Mouse (Mus musculus) intestine, embryonic 16.5 days (tissue): ENCODE measurements at regions not wholly inside any gene's neighbourhood (a gene's known extent, or its start where the extent isn't known, plus 50 kb on each side); places are given as distances from the start of the nearest gene placed in this dataset.

Experiments used
- ATAC-seq: fragments of 200-750 bp; cut with Nextera tagmentation; 2 replicates; pipeline ENCODE4 v1.8.0; 2017; ENCODE audit warnings: moderate TSS enrichment, moderate library complexity
- H3K27ac ChIP-seq: fragments of 300-500 bp; sonication (generic); 2 replicates; pipeline ENCODE4 v1.5.1; 2014; ENCODE audit warnings: mild to moderate bottlenecking, low read length
- H3K27me3 ChIP-seq: fragments of 300-500 bp; sonication (generic); replicated peaks from 2 replicates; pipeline ENCODE4 v1.6.1; 2014; ENCODE audit warnings: low read length, control low read depth, mixed read lengths; ENCODE audit not compliant: control insufficient read depth, insufficient read depth
- H3K36me3 ChIP-seq: fragments of 300-500 bp; sonication (generic); 2 replicates; pipeline ENCODE4 v1.6.1; 2014; ENCODE audit warnings: low read length, control low read depth; ENCODE audit not compliant: control insufficient read depth, insufficient read depth
- H3K4me1 ChIP-seq: fragments of 300-500 bp; sonication (generic); 2 replicates; pipeline ENCODE4 v1.6.1; 2014; ENCODE audit warnings: low read length, control low read depth, mixed read lengths; ENCODE audit not compliant: control insufficient read depth, insufficient read depth
- H3K4me2 ChIP-seq: fragments of 300-500 bp; sonication (generic); 2 replicates; pipeline ENCODE4 v1.6.1; 2014; ENCODE audit warnings: low read depth, low read length, control low read depth
- H3K4me3 ChIP-seq: fragments of 300-500 bp; sonication (generic); 2 replicates; pipeline ENCODE4 v1.5.1; 2014; ENCODE audit warnings: mild to moderate bottlenecking, low read length
- H3K9ac ChIP-seq: fragments of 300-500 bp; sonication (generic); 2 replicates; pipeline ENCODE4 v1.6.1; 2014; ENCODE audit warnings: low read depth, low read length
- H3K9me3 ChIP-seq: fragments of 300-500 bp; sonication (generic); 2 replicates; pipeline ENCODE4 v1.6.1; 2016; ENCODE audit warnings: low read length, control low read depth; ENCODE audit not compliant: control insufficient read depth
- WGBS: fragments of 180-500 bp; shearing (Covaris S2); extraction: QIAGEN DNeasy Blood & Tissue Kit; methylation state at CpG from one replicate; pipeline ENCODE4 v1.1.7; 2014; 5-methylcytosine and 5-hydroxymethylcytosine counted together

DNA sequence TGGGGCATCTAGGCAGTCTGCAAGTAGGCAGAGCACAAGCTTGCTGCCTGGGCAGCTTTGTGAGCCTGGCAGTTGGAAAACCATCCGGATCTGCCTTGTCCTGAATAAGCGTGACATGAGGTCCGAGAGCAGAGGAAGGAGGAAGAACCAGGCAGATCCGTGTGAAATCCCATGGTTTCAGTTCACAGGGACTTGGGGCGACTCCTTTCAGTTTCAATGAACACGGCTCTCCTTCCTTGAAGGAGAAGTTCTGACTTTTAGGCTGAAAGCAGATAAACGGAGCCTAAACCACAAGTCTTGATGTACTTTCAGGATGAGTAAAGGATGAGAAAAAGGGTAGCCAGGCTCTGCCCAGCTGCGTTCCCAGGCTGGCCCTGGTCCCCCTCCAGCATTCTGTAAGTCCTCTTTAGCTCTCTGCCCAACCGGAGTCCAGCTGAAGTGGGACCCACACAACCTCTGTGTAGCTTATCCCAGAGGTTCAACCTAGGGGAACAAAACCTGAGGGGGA is 248.2 kb downstream of the Clic5 start:
- H3K4me3 ChIP-seq, result no peak overlapping the region
- ATAC-seq, result no peak
- H3K27me3 ChIP-seq, result no peaks in the 10 kb centered on the region
- WGBS, result 87% methylated on average over 9 of the region's 9 CpGs
- H3K9me3 ChIP-seq, result no peaks in the 10 kb centered on the region
- no peak overlapping the region for H3K9ac ChIP-seq
- H3K36me3 ChIP-seq, result no peaks in the 10 kb centered on the region
- no peaks in the 10 kb centered on the region for H3K4me1 ChIP-seq
- no peak overlapping the region for H3K4me2 ChIP-seq
- no peak overlapping the region for H3K27ac ChIP-seq

DNA sequence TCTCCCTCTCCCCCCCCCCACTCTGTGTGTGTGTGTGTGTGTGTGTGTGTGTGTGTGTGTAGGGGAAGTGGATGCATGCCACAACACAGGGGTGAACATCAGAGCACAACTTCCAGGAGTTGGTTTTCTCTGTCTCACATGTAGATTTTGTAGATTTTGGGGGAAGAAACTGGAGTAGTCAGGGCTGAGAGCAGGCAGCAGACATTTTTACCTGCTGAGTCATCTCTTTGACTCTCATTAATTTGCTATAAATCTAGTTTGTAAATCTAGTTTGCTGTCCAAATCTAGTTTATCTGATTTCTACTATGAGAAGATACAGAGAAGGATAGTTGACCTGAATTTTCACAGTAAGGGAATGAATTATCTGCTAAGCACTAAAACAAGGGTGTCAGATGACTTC is 250.1 kb downstream of the Clic5 start:
- Histone ChIP-seq H3K27ac (no peak overlapping the region), H3K4me2 (no peak overlapping the region), H3K4me3 (no peak overlapping the region), H3K36me3 (no peaks in the 10 kb centered on the region), H3K9me3 (no peaks in the 10 kb centered on the region), H3K4me1 (no peaks in the 10 kb centered on the region), H3K9ac (no peak overlapping the region), H3K27me3 (no peaks in the 10 kb centered on the region)
- no peak for ATAC-seq

DNA sequence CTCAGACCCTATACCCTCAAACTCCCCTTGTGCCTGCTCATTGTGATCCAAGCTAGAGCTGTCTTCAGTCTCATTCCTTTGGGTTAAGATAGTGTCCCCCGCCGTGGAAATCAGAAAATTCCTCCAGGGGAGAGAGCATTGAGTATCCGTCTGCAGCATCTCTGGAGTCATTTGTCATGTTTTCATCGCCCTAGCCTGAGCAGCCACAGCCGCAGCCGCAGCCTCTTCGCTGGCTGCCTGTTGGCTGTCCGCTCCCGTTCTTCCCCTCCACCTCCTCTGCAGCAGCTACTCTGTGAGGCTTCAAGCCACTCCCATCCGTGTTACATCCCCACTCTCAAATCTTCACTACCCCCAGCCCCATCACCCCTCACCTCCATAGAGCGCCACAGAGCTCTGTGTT is 255.1 kb downstream of the Clic5 start:
- Histone ChIP-seq H3K27ac (no peak overlapping the region), H3K36me3 (no peaks in the 10 kb centered on the region), H3K9ac (no peak overlapping the region), H3K27me3 (no peaks in the 10 kb centered on the region), H3K4me2 (no peak overlapping the region), H3K4me1 (no peaks in the 10 kb centered on the region; the same call in 1 of the 2 replicates), H3K9me3 (no peaks in the 10 kb centered on the region), H3K4me3 (no peak overlapping the region)
- 41% methylated on average over 11 of the region's 11 CpGs for WGBS
- no peak for ATAC-seq

DNA sequence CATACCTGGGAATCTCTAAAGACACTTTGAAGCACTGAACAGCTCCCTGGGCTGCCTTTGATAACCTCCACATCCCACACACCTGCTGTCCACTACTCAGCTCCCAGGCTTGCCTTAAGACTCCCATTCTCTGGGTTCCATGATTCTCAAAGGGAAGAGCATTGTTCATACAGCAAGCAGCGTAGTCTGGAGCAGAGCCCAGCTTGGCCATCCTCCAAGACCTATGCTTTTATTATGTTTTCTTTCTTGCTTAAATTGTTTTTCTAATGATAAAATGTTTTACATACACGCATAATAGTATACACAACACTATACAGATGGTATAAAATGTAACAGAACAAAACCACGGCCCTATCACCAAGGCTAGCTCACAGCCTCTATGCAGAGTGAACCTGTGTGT is 257.0 kb downstream of the Clic5 start:
- ATAC-seq, result no peak
- Histone ChIP-seq H3K9ac (no peak overlapping the region), H3K27ac (no peak overlapping the region), H3K27me3 (no peaks in the 10 kb centered on the region), H3K4me2 (no peak overlapping the region), H3K4me3 (no peak overlapping the region), H3K4me1 (no peaks in the 10 kb centered on the region; the same call in 1 of the 2 replicates), H3K9me3 (no peaks in the 10 kb centered on the region), H3K36me3 (no peaks in the 10 kb centered on the region)
- WGBS, result 60% methylated on average over 3 of the region's 3 CpGs
